Mouse (Mus musculus): ENCODE measurements around the gene Mpst.

DNA sequence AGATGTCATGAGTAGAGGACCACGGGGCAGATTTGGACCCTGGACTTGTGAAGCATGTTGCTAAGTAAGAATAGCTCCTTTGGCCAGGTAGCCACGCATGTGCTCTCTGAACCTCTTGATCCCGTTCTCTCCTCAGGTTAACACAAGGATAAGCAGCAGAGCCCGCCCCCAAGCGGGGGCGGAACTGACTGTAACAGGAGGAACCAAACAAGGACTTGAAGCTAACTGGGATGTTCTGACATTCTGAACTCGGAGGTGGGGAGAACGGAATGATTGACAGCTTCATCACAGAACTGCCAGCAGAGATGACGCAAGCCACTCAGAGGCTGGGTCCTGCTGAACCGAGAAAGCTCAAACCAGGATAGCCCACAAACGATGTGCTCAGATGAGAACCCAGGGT, 18.3 kb downstream of the Mpst start:
- no peak for TF ChIP-seq CTCF (IDR thresholded peaks at IDR 0.05; ENCODE audit: borderline replicate concordance, insufficient read depth, low read length)
- no peak for TF ChIP-seq POLR2A (IDR thresholded peaks at IDR 0.05; ENCODE audit: low read depth, low read length)
